Mouse (Mus musculus): Measurements from ENCODE around the gene Gm47841.

- no peak for TF ChIP-seq POLR2A (IDR thresholded peaks at IDR 0.05; ENCODE audit: low read depth, low read length)
- TF ChIP-seq CTCF (IDR thresholded peaks at IDR 0.05; ENCODE audit: extremely low read depth, insufficient read depth, insufficient read length, insufficient replicate concordance) = no peak
These were observed 22.5 kb upstream of the Gm47841 start for GRCm38 (mm10) chr15:101069641-101070190.
